Mouse (Mus musculus) embryonic facial prominence, embryonic 10.5 days (tissue): ENCODE results near the gene Slc39a5. TPM values are rescaled to one million over a fixed set of nuclear protein-coding genes. Genes with fewer than 3 reads are reported as not detected.

Experiments
- DNase-seq: peaks from one replicate; pipeline ENCODE4 v3.0.0-alpha.2; 2017; ENCODE audit warnings: low spot score
- H3K27ac ChIP-seq: fragments of 300-500 bp; sonication (generic); replicated peaks from 2 replicates; pipeline ENCODE4 v1.5.1; 2016; ENCODE audit warnings: mild to moderate bottlenecking
- H3K27me3 ChIP-seq: fragments of 300-500 bp; sonication (generic); replicated peaks from 2 replicates; pipeline ENCODE4 v1.6.1; 2016; ENCODE audit warnings: low read depth, mild to moderate bottlenecking; ENCODE audit not compliant: poor library complexity, severe bottlenecking
- H3K36me3 ChIP-seq: fragments of 300-500 bp; sonication (generic); replicated peaks from 2 replicates; pipeline ENCODE4 v1.6.1; 2016; ENCODE audit warnings: mild to moderate bottlenecking, moderate library complexity
- H3K4me1 ChIP-seq: fragments of 300-500 bp; sonication (generic); 2 replicates; pipeline ENCODE4 v1.6.1; 2016
- H3K4me3 ChIP-seq: fragments of 300-500 bp; sonication (generic); 2 replicates; pipeline ENCODE4 v1.5.1; 2016; ENCODE audit warnings: mild to moderate bottlenecking, moderate library complexity
- H3K9me3 ChIP-seq: fragments of 300-500 bp; sonication (generic); 2 replicates; pipeline ENCODE4 v1.6.1; 2016; ENCODE audit warnings: mild to moderate bottlenecking
- WGBS: fragments of 180-500 bp; shearing (Covaris S2); methylation state at CpG from one replicate; pipeline ENCODE4 v1.1.7; 2016; 5-methylcytosine and 5-hydroxymethylcytosine counted together
- polyA plus RNA-seq: library from polyadenylated mRNA; unstranded; fragments of >200 nt; fragmentation: Nextera tagmentation; extraction: Ambion mirVana; gene quantifications from 2 replicates; pipeline ENCODE4 v1.2.1, GENCODE M21; 2016

Gene Slc39a5
- 0.13 and 0.36 TPM in 2 replicates for polyA plus RNA-seq

DNA sequence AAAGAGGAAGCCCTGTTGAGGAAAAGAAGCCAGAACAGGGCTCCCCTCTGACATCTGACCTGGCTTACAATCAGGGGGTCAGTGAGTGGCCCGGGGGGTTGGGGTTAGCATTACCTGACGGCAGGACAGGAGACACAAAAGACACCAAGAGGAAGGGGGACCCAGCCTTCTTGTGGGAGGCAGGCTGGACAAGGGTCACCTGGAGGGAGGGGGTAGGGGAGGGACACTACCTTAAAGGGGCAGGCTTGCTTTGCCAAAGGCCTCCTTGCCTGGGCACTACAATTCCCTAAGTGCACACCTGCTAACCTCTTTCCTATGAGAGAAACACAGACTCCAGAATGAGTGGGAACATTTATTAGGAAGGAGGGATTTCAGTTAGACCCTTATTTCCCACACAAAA, at the start of gene Slc39a5:
Gene Slc39a5 (minus strand): TSS at position 174 of the 400 bp plus-strand sequence.
- Histone ChIP-seq H3K27me3 (no peaks in the 10 kb centered on the region), H3K4me1 (peaks cover 30% of the 10 kb centered on the region), H3K36me3 (peaks cover 54% of the 10 kb centered on the region), H3K27ac (no peak within 1 kb of the TSS), H3K4me3 (peak within 1 kb of the TSS; percentile 18; the same call in 1 of the 2 replicates), H3K9me3 (no peaks in the 10 kb centered on the region)
- no peak for DNase-seq
- WGBS = 7% methylated on average over 2 of the region's 2 CpGs

DNA sequence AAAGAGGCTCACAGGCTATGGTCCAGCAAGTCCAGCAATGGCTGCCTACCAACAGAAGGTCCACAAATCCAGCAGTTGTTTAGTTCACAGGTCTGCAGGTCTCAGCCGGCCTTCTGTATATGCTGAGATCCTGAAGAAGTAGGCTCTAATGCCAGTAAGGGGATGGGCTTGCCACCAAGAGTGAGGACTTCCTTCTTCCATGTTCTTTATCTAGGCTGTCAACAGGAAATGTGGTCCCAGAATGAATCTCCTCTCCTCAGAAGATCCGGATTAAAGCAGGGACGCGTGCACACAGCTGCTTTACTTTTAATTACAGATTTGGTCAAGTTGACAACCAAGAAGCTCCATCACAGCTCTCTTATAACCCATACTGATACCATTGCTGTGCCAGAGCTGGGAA, 44.4 kb upstream of the Slc39a5 start:
- WGBS = 85% methylated on average over 4 of the region's 4 CpGs
- H3K9me3 ChIP-seq = no peaks in the 10 kb centered on the region
- no peak for DNase-seq
- no peak overlapping the region for H3K4me3 ChIP-seq
- H3K36me3 ChIP-seq = peaks cover 19% of the 10 kb centered on the region
- no peaks in the 10 kb centered on the region for H3K27me3 ChIP-seq
- H3K4me1 ChIP-seq = 0 out of 2 replicates have a peak, but pooled peaks cover 3% of the 10 kb centered on the region
- H3K27ac ChIP-seq = no peak overlapping the region

DNA sequence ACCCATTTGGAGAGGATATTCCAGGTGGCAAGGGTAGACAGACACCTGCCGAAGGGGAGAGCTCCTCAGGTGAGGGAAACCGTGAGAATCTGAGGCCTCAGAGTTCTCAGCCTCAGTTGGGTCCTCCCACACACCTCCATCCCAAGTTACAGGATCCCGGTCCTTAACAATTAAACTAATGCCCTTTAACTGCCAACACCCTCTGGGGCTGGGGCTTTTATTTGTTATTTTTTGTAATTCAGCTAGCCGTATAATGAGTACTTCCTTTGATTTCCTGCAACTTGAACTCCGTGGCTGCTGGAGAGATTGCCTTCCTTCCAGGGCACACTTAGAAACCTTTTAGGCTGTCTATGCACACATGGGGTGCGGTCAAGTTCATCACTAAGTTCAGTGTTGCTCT, 43.3 kb upstream of the Slc39a5 start:
- 70% methylated on average over 6 of the region's 6 CpGs for WGBS
- Histone ChIP-seq H3K27me3 (no peaks in the 10 kb centered on the region), H3K4me3 (no peak overlapping the region), H3K27ac (no peak overlapping the region), H3K4me1 (0 out of 2 replicates have a peak, but pooled peaks cover 3% of the 10 kb centered on the region), H3K9me3 (no peaks in the 10 kb centered on the region), H3K36me3 (peaks cover 29% of the 10 kb centered on the region)
- DNase-seq = no peak

DNA sequence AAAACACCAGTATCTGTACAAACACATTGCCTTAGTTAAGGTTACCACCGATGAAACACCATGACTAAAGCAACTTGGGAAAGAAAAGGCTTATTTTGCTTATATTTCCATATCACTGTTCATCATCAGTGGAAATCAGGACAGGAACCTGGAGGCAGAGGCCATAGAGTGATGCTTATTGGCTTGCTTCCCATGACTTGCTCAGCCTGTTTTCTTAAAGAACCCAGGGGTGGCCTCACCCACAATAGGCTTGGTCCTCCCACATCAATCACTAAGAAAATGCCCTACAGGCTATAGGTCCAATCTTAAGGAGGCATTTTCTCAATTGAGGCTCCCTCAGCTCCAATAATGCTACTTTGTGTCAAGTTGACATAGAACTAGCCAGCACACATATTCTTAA, 41.7 kb upstream of the Slc39a5 start:
- 88% methylated on average over 1 of the region's 1 CpGs for WGBS
- 0 out of 2 replicates have a peak, but pooled peaks cover 3% of the 10 kb centered on the region for H3K4me1 ChIP-seq
- no peaks in the 10 kb centered on the region for H3K27me3 ChIP-seq
- no peaks in the 10 kb centered on the region for H3K9me3 ChIP-seq
- no peak overlapping the region for H3K27ac ChIP-seq
- H3K36me3 ChIP-seq = peaks cover 46% of the 10 kb centered on the region
- H3K4me3 ChIP-seq = no peak overlapping the region
- DNase-seq = no peak

DNA sequence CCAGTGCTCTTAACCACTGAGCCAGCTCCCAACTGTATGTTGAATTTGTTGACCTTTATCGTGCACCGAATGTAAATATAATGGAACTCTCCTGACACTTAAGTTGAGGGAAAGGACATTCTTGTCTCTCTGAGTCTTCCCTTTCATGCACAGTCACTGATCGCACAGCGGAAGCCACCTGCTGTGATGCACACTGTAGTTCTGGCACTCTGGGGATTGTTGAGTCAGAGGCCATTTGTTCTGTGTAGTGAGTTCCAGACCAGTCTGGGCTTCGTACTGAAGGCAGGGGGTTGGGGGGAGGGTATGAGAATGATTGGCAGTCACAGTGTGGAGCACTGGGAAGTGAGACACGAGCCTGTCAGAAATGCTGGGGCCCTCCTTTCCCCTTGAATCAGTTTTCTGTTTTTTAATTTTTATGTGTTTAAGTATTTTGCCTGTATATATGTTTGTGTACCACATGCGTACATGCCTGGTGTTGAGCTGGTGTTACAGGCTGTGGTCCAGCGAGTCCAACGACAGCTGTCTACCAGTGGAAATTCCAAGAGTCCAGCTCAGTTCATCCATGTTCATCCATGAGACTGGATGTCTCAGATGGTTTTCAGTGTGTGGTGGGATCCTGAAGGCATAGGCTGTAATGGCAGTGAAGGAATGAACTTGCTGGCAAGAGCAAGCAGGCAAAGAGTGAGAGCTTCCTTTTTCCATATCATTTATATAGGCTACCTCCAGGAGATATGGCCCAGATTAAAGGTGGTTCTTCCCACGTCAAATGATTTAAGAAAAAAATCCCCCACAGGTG, 40.5 kb upstream of the Slc39a5 start:
- DNase-seq = no peak
- Histone ChIP-seq H3K36me3 (peaks cover 58% of the 10 kb centered on the region), H3K4me3 (no peak overlapping the region), H3K9me3 (no peaks in the 10 kb centered on the region), H3K27me3 (no peaks in the 10 kb centered on the region), H3K4me1 (0 out of 2 replicates have a peak, but pooled peaks cover 3% of the 10 kb centered on the region), H3K27ac (no peak overlapping the region)
- 92% methylated on average over 10 of the region's 10 CpGs for WGBS

DNA sequence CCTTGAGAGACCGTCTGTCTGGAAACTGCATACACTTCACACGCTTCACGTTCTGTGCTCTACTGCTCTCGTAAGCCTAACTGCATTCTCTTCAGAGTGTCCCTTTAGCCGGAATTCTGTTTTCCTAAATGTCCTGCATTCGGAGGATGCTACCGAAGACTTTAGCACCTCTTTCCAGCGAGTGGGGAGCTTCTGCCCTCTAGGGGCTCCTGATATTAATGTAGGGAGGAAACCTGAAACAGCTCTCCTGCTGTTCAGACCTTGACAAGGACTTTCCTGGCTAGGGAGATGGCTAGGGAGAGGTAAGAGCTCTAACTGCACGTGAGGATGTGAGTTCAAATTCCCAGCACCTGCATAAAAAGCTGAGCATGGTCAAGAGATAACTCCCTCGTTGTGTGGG, 39.4 kb upstream of the Slc39a5 start:
- Histone ChIP-seq H3K27ac (no peak overlapping the region), H3K4me1 (0 out of 2 replicates have a peak, but pooled peaks cover 3% of the 10 kb centered on the region), H3K4me3 (no peak overlapping the region), H3K27me3 (no peaks in the 10 kb centered on the region), H3K36me3 (peaks cover 69% of the 10 kb centered on the region), H3K9me3 (no peaks in the 10 kb centered on the region)
- WGBS = 76% methylated on average over 10 of the region's 10 CpGs
- DNase-seq = no peak

DNA sequence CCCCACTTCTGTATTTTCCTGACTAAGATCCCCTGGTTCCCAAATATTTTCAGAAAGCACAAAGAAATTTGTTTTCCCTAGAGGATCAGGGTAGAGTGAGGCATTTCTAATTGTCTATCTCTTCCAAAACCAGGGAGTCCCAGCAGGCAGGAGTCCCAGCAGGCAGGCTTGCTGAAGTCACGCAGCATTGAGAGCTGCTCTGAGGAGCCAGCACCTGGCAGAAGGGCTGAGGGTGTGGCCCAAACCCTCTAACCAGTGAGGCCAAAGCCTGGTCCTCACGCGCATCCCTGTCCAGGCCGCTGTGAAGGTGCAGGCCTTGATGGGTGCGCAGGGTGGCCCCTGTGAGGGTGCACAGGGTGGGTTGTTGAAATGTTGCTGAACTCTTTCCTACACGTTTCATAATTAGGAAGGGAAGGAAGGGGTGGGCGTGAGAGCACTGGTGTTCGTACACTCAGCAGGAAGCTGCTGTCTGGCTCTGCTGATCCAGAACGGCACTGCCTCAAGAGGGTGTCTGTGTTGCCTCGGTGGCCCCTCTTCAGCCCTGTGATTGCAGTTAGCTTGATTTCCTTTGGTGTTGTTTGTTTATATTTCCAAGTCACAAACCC, 37.7 kb upstream of the Slc39a5 start:
- WGBS = 83% methylated on average over 10 of the region's 10 CpGs

DNA sequence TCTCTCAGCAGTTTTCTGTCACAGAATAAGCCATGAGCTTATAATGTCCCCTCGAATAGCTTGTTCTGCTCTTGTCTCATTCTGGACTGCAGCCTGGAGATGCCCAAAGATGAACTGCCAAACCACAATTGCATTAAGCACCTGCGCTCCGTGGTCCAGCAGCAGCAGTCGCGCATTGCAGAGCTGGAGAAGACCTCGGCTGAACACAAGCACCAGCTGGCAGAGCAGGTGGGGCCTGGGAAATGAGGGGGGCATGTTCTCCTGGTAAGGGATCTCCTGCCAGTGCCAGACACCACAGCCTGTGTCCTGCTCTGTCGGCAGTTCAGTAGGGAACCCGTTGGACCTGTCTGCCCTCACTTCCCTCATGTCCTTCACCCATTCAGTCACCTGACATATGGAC, 35.3 kb upstream of the Slc39a5 start:
- Histone ChIP-seq H3K4me1 (no peaks in the 10 kb centered on the region), H3K4me3 (no peak overlapping the region), H3K27ac (no peak overlapping the region), H3K27me3 (no peaks in the 10 kb centered on the region), H3K9me3 (no peaks in the 10 kb centered on the region), H3K36me3 (peaks cover 95% of the 10 kb centered on the region)
- no peak for DNase-seq
- 94% methylated on average over 8 of the region's 8 CpGs for WGBS

More for the DNA sequence above, 37.7 kb upstream of the Slc39a5 start:
- DNase-seq = no peak
- no peaks in the 10 kb centered on the region for H3K9me3 ChIP-seq
- H3K27ac ChIP-seq = no peak overlapping the region
- no peak overlapping the region for H3K4me3 ChIP-seq
- H3K27me3 ChIP-seq = no peaks in the 10 kb centered on the region
- H3K36me3 ChIP-seq = peaks cover 84% of the 10 kb centered on the region
- no peaks in the 10 kb centered on the region for H3K4me1 ChIP-seq

DNA sequence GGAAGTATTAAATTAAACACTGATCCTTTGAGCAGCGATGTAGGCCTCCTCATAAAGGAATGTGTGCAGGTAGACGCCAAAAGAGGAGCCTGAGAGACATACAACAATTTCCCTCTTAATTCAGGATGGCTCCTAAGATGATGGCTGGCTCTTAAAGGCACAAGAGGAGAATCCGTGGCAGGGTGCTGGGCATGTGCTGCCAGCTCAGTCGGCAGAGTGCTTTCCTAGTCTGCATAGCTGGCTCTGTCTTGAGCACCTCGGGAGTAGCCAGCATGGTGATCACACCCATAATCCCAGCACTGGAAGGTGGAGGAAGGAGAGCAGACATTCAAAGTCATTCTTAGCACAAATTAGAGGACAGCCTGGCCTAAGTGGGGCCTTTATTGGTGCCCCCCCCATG, 34.8 kb upstream of the Slc39a5 start:
- Histone ChIP-seq H3K27me3 (no peaks in the 10 kb centered on the region), H3K36me3 (peaks cover 95% of the 10 kb centered on the region), H3K4me3 (no peak overlapping the region), H3K4me1 (no peaks in the 10 kb centered on the region), H3K9me3 (no peaks in the 10 kb centered on the region), H3K27ac (no peak overlapping the region)
- WGBS = 91% methylated on average over 5 of the region's 5 CpGs
- DNase-seq = no peak

DNA sequence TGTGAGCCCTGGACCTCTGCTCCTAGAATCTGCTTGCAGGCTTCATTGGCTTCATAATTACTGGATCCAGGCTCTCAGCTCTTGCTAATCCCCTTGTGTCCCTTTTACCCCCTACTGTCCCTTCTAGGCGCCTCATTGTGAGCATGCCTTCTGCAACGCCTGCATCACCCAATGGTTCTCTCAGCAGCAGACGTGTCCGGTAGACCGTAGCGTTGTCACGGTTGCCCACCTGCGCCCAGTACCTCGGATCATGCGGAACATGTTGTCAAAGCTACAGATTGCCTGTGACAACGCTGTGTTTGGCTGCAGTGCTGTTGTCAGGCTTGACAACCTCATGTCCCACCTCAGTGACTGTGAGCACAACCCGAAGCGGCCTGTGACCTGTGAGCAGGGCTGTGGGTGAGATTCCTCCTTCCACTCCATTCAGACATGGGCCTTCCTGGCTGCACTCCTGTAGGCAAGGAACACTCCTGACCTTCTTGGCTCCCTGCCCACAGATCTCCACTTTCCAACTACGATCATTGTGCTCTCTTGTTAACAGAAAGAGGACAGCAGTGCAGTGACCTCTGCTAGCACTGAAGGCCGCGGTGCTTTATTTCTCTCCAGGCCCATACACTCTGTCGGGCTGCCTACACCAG, 34.3 kb upstream of the Slc39a5 start:
- no peaks in the 10 kb centered on the region for H3K4me1 ChIP-seq
- no peak overlapping the region for H3K4me3 ChIP-seq
- WGBS = 86% methylated on average over 17 of the region's 17 CpGs
- no peak overlapping the region for H3K27ac ChIP-seq
- H3K9me3 ChIP-seq = no peaks in the 10 kb centered on the region
- no peak for DNase-seq
- no peaks in the 10 kb centered on the region for H3K27me3 ChIP-seq
- peaks cover 95% of the 10 kb centered on the region for H3K36me3 ChIP-seq

DNA sequence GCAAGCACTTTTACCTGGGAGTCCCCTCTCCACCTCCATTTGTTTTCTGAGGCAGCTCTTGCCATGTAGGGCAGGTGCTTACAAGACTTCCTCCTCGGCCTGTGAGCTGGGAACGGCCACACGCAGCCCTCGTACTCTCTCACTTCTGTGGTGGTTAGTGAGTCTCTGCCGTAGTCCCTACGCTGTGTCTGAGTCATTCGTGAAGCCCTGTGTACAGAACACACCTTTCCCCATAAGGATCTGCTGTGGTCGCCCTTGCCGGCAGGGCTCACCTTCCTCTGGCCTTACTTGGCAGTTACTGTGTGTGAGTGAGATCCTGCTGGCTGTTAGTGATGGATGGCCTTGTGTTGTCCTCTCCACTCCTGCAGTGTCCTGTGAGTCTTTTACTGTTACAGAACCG, 33.7 kb upstream of the Slc39a5 start:
- no peak overlapping the region for H3K4me3 ChIP-seq
- no peaks in the 10 kb centered on the region for H3K4me1 ChIP-seq
- WGBS = 92% methylated on average over 10 of the region's 10 CpGs
- no peaks in the 10 kb centered on the region for H3K27me3 ChIP-seq
- H3K27ac ChIP-seq = no peak overlapping the region
- no peak for DNase-seq
- no peaks in the 10 kb centered on the region for H3K9me3 ChIP-seq
- peaks cover 95% of the 10 kb centered on the region for H3K36me3 ChIP-seq

DNA sequence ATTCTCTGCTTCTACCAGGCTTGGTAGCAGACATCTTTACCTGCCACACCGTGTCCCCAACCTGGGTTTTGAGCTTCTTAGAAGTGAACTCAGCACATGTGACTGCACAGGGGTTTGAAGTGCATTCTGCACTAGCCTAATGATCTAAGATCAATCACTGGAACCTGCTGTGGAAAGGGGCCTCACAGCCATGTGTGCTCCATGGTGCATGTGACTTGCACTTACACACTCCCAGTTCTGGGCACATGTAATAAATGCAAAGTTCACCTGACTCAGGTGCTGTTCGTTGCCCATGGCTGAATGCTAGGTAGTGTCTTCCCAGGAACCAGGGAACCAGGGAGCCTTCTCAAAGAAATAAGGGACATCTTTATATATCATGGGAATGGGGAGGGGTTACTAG, 32.4 kb upstream of the Slc39a5 start:
- no peaks in the 10 kb centered on the region for H3K9me3 ChIP-seq
- no peak overlapping the region for H3K27ac ChIP-seq
- no peak for DNase-seq
- H3K4me1 ChIP-seq = no peaks in the 10 kb centered on the region
- H3K27me3 ChIP-seq = no peaks in the 10 kb centered on the region
- peaks cover 95% of the 10 kb centered on the region for H3K36me3 ChIP-seq
- no peak overlapping the region for H3K4me3 ChIP-seq
- WGBS = 92% methylated on average over 2 of the region's 2 CpGs
